Mouse (Mus musculus): Measurements from ENCODE around the gene Ak5.
"Not testable (repeated sequence)": the region's sequence is repeated elsewhere in the genome, so short reads cannot be mapped to it uniquely, and the experiment has no call there.

The Ak5 gene

DNA sequence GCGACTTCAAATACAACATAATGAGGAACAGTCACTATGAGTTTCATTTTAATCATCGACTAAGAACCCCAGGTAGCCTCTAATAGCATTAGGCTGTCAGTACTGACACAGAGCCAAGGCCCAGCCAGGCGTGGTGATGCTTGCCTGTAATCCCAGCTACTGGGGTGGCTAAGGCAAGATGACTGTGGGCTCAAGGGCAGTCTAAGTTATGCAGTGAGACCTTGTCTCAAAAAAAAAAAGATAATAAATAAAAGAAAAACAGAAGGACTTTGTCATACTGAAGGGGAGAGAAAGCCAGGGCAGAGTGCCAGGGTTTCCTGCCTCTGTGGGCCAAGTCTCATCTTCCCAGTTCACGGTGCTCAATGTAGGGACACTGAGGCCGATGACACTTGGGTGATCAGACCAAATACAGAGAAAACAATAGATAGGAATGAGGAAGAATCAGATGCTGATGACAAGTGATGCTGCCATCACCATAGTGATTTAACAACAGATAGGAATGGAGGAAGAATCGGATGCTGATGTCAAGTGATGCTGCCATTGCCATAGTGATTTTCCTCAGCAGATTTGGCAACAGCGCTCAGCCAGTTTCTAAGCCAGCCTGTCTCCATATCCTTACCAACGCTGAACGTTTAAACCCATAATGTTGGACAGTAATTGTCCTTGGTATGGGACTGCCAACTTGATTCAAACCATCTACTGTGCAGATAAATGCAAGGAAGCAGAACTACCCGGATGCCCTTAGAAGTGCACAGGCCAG is 42.9 kb downstream of the Ak5 start:
- no peak for DNase-seq (ENCODE audit: low read depth, low spot score)

DNA sequence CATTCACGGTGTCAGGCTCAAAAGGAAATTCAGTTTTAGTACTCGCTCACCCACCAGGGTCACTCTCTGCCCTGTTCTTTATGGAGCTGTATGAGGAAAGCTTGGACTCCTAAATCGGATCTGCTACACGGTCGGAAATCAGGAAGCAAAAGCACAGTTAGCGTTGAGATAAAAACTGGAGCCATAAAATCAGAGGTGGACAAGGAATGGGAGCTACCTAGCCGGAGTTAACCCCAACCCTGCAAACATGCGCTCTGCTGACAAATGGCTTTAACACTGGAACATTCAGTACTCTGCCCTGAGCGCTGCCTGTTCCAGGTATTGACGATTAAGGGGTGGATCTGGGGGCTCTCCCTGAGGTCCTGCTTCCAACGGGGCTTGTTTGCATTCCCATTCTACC is 47.6 kb downstream of the Ak5 start:
- DNase-seq (ENCODE audit: low read depth, low spot score), result no peak

DNA sequence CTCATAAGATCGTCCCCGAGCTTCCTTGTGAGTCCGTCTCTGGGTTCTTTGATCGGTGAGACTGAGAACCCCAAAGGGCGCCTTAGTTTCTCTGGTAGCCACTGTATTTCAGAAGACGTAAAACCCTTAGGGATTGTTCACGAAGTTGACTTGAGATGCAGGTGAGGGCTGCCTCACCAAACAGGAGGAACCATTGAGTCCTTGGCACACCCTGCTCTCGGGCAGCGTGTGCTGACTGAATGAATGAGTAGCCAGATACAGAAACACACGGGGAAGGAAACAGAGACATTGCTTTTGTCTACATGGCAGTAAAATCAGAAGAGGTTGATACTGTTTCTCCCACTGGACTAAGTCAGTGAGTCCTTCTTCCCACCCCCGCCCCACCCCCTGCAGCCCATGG is 48.1 kb downstream of the Ak5 start:
- DNase-seq (ENCODE audit: low read depth, low spot score), result no peak

DNA sequence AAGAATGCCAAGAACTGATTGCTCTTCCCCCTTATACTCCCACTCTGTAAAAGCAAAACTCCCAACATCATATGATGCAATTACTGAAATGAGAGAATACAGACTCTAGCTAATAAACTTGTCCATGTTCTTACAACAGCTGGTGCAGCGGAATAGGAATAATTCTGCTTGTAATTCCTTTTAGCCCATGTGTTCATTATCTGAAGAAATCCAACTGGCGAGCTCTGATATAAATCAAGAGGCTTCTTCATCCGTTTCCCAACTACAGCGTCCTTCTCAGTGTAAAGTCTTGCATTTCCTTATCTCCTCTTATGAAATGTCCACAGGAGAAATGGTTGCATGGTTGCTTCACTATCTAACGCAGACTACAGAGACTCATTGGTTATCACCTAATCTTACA is 59.1 kb downstream of the Ak5 start:
- no peak for DNase-seq (ENCODE audit: low read depth, low spot score)

DNA sequence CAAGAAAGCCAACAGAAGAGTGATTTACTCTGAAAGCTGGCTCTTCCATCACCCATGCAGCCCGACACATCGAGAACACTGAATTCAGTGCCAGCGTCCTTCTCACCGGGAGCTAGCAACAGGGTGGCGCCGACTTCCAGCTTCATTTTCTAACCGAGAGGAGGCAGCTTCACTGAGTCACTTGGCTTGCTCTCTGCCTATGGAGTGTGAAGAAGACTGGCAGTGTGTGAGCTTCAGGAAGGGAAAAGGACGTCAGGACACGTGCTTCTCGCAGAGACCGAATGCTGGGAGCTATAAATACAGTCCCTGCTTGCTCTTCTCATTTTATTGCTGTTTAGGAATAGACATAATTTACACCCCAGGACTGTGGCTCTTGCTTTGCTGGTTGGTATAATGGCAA is 62.3 kb downstream of the Ak5 start:
- DNase-seq (ENCODE audit: low read depth, low spot score), result peak; percentile 22

DNA sequence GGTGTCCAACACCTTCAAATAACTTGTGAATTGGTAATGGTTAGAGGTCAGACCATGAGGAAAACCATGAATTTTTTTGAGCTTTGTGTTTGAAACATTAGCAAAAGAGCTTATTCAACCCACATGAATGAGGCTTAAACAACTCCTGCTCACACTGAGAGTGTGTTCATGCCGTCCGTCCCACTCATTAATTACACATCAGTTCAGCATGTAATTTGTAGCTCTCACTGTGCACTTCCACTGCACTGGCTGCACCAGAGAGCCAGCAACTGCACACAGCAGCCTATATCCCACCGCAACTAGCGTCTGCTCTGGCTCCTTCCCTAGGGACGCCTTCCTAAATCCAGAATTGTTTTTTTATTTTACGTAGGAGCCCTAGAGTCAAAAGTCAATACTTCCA is 68.5 kb downstream of the Ak5 start:
- no peak for DNase-seq (ENCODE audit: low read depth, low spot score)

DNA sequence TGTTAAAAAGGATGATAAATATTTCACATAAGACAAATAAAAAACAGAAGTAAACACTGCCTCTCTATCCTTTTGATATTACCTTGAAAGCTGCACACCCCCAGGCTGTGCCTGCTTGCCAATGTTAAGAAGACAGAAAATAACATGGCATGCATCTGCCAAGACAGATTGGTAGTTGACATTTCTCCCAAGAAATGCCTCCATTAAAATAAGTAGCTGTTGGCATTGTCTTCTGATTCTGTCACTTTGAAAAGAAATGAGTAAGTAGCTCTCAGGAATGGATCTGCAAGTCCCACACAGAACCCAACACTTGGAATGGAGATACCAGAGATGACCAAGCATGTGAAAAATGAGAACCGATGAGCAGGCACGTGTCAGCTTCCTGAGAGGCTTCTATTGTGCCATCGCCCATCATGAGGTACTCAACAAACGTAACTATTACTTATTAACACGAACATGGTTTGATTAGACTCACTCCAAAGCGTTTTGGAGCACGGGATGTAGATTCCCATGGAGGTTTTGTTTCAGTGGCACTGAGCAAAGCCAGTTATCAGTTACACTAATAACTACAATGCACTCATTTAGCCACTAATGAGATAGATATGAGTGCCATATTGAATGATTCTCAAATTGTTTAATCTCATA is 71.6 kb downstream of the Ak5 start:
- peak; percentile 8 for DNase-seq (ENCODE audit: low read depth, low spot score)

DNA sequence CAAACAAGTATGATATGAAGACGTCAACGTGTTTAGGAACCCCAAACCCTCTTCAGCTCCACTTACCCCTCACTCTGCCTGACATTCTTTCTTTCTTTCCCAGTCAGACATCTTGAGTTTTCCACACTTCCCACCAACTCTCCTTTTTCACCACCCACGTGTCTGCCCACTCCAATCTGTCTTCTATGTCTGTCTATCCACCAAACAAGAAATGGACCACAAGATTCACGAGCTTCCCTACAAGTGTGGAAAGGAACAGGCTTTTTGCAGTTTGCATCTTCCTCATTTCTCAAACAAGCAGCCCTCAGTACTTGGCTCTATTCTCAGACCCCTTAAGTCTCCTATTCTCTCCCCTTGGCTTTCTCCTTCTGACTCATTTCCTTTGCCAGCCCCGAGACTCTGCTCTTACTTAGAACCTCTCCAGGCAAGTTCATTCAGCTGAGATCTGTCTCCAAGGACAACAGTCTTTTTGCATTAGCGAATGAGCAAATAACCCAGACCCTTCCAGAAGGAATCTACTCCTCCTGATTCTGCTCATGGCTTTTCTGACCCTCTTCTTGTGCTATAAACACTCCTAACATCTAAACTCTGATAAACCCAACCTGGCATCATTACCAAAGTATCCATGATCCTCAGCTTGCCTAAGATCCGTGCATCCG is 75.3 kb downstream of the Ak5 start:
- no peak for DNase-seq (ENCODE audit: low read depth, low spot score)

DNA sequence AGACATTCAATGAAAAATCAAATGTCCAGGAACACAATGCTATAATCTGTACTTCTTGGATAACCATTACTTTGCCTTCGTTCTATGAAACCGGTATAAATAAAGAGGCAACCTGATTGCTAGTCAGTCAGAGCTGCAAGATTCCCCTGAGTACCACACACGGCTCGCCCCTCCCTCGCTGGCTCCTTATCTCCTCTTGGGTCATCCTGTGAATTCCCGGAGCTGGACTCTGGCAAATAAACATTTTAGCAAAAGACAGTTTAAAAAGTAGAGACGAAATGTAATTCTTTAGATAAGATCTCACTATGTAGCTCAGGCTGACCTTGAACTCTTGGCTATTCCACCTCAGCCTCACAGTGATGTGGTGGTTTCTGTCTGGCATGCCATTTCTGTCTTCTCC is 77.7 kb downstream of the Ak5 start:
- DNase-seq (ENCODE audit: low read depth, low spot score), result no peak

DNA sequence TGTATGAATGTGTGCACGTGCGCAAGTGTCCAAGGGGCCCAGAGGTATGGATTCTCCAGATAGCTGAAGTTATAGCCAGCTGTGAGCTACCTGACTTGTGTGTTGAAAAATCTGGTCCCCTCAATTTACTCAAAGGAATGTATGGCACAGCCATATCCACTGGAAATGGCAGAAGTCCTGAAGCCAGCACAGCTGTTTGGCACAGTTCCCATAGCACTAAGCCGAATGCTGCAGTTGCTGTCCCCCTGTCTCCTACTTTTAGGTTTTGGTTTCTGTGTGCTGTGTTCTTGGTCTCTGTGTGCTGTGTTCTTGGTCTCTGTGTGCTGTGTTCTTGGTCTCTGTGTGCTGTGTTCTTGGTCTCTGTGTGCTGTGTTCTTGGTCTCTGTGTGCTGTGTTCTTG is 79.1 kb downstream of the Ak5 start:
- DNase-seq (ENCODE audit: low read depth, low spot score), result not testable (repeated sequence)

DNA sequence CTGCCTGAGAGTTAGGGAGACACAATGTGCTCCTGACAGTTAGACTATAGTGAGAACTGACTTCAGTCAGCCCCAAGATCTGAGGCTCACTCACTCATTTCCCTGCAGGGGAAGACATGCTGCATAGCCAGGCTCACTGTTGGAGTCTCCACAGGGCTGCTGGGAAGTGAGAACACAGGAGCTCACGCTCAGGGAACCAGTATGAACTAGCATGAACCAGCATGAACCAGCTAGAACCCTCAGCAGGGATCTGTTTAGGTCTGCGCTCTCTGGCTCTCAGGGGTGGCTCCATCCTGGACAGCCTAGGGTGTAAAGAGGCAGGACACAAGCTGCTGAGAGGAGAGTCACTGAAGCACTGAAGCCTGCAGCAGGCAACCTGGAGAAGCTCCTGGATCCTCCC is 81.2 kb downstream of the Ak5 start:
- DNase-seq (ENCODE audit: low read depth, low spot score), result no peak

DNA sequence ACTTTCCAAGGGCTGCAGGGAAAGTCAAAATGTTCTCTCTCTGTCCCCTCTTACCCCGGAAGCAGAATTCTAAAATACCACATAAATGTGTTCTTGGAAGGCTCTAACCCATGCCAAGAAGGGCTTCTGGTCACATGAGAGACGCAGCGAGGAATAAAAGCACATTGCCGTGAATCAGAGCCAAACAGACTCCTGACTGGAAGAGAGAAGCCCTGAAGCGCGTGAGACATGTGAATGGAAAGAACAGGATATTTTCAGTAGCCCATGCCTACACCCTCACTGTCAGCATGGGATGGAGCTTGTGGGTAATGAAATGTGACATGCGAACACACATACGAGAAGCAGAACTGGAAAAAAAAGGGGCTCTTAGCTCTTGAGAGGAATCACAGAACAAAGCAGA is 82.0 kb downstream of the Ak5 start:
- DNase-seq (ENCODE audit: low read depth, low spot score), result no peak

DNA sequence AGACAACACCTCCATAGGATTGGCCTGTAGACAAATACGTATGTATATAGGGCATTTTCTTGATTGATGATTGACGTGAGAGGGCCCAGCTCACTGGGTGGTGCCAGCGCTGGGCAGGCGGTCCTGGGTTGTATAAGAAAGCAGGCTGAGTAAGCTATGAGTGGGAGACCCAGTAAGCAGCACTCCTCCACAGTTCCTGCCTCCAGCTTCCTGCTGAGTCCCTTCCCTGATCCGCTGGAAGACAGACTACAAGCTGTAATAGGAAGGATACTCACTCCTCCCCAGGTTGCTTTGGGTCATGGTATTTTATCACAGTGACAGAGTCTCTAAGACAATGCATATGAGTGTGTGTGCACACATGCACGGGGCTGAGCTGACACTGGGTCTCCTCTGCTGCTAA is 82.6 kb downstream of the Ak5 start:
- no peak for DNase-seq (ENCODE audit: low read depth, low spot score)

DNA sequence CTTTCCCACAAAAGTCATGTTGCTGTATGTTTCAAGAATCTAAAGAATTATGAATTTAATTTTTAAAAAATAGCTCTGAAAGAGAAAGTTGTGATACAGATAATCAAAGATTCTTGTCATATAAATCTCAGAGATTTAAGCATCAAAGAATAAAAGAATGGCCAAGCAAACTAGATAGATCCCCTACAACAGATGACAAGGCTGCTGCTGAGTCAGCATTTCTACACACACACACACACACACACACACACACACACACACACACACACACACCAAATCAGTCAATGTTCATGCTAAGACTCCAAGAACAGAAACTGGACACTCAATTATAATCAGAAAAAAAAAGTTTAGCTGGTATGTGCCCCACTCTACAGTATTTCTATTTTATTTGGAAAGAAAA is 85.1 kb downstream of the Ak5 start:
- no peak for DNase-seq (ENCODE audit: low read depth, low spot score)

DNA sequence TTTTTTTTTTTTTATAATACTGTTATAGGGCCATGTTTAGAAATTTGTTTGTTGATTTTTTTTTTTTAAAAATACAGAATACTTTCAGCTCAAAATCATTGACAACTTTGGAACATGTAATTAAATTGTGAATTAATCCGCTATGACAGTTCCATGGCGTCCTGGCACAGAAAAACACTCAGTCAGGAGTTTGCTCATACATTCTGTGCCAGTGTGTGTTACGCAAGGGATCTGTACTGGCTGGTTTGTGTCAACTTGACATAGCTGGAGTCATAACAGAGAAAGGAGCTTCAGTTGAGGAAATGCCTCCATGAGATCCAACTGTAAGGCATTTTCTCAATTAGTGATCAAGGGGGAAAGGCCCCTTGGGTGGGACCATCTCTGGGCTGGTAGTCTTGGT is 86.3 kb downstream of the Ak5 start:
- DNase-seq (ENCODE audit: low read depth, low spot score), result not testable (repeated sequence)

DNA sequence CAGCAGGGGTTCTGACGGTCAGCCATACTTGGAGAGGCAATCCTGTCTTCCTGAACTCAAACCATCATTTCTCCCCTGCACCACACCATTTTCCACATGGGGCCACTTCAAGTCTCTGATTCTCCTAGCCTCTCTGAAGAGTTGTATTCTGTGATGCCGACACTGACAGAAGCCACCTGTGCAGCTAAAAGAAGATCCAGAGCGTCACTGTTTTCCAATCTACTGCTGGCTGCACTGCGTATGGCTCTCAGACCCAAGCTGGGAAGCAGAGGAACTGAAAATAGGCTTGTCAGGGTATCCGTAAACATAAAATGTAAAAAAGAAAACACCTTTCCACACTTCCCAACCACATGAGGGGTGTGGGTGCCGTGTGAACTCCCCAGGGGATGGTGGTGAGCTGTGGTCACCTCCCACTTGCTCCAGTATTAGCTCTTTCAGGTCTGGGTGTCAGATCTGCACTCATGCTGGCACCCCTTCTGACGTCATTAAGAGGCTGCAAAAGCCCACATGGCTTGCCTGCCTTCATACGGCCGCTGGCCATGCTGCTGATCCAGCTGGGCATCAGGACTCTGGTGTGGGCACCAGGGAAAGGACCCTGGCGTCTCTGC is 88.1 kb downstream of the Ak5 start:
- DNase-seq (ENCODE audit: low read depth, low spot score), result no peak

DNA sequence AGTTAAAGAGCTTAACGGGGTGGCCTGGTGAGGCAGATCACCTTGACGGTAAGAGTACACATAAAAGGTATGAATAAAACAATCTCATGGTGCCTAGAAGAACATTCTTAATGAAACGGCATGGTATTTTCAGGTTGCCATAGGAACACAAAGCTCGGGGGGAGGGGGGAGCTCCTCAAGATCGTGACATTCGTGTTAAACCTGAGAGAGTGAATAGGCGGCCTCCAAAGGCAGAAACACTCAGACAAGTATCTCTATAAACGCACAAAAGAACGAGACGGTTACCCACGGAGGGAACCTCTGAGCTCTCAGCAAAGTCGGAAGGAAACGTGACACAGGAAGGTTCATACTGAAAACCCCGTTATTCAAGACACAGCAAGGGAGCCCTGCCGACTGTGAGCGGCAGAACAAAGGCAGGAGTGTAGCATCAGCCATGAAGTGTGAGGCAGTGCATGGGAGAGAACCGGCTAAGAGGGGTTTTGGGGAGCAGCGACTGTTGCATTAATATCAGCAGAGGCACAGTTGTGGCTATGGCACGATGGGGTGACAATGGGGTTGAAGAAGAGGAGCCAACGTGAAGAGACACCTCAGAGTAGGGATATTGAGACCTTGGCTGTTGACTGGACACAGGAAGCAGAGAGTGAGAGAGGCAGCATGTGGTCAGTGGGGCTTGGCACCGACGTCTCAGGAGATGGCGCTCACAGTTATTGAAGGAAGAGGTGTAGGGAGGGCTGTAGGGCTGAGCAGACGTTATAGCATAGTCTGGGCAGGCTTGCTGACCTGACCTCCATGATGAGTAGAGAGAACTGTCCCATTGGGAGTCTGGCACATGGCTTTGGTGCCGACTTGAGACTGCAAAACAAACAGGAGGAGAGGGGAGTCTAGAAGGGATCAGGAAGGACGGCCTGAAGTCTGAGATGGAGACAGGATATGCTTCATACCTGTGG is 89.6 kb downstream of the Ak5 start:
- DNase-seq (ENCODE audit: low read depth, low spot score), result peak; percentile 70

DNA sequence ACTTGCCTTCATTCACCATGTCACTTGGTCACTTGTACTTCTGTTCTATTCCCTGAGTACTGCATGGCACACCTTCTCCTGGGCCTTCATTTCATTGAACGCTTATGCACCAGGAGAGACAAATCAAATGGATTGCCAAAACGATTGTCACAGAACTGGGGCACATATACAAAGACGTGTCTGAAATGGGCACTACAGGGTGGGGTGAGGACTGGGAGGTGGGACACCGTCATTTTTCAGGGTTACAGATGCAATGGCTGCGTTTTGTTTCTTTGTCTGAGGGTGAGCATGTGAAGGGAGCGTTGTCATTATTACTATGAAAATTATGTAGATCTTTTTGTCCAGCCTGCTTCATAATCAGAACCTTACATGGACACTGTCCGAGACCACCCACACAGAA is 90.4 kb downstream of the Ak5 start:
- no peak for DNase-seq (ENCODE audit: low read depth, low spot score)

DNA sequence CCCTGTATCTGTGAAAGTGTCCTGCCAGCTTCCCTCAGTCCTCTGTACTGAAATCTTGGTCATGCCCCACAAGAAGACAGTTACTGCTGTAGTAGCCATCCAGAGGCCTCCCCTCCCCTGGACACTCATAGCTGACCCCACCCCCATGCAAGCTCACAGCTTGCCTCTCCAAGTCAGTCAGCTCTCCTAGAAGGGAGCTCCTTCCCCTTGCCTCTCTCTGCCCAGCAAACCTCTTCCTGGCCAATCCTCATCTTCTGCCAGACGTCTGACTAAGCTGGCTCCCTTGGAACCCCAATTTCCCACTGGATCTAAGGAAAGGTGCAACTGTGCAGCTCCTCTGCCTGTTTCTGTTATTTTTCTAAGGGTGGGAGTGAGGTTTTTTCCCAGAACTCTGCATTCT is 90.9 kb downstream of the Ak5 start:
- no peak for DNase-seq (ENCODE audit: low read depth, low spot score)

DNA sequence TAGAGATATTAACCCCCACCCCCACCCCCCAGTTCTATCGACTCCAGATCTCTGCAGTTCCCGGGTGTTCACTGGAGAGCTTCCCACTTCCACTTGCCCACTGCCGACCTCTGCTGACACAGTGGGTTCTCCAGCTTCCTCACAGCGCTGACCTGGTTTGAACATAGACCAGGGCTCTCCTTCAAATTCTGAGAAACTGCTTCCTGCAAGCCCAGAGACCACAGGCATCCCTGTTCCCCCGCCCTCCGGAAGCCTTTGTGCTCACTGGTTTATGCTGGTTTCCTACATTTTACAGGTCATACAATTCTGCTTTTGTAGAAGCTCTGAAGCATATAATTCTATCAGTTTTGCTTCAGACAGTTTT is 98.9 kb downstream of the Ak5 start:
- no peak for DNase-seq (ENCODE audit: low read depth, low spot score)

DNA sequence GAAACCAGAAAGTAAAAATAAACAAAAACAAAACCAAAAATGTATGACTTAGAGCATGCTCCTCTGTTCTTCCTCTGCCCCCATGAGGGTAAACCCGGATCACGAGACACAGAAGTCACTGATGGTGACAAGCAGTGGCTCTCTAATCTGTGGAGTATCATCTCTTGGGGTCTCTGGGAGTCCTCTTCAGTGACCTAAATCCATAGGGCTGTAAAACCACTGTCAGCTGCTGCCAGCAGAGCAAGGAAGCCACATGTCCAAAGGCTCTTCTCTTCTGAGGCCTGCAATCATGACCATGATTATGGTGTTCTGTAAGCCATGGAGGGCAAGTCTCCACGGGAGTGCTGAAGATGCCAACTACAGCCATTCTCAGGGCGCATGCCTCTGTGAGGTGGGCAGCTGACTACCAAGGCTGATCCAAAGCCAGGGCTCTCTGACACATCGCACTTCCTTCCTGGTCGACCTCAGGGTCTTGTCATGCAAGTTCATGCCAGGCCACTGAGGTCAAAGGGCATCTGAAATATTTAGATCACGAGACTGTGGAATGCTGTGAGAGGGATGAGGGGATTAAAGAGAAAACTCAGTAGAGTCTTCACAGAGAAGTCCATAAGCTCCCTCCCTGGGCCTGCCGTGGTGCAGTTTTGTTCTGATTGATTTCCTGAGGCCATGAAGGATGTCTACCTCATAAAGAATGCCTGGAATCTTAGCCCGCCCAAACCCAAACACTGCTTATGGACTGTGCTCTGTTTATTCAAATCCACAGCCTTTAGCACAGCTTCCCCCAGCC is 99.5 kb downstream of the Ak5 start:
- no peak for DNase-seq (ENCODE audit: low read depth, low spot score)
